Mouse (Mus musculus) stomach, postnatal 0 days (tissue): ENCODE measurements at regions not wholly inside any gene's neighbourhood (a gene's known extent, or its start where the extent isn't known, plus 50 kb on each side); places are given as distances from the start of the nearest gene placed in this dataset.

ENCODE experiments used
- CTCF ChIP-seq: IDR thresholded peaks from 2 replicates; pipeline ENCODE4 v1.5.1; 2016; ENCODE audit warnings: antibody characterized with exemption, low read depth, mild to moderate bottlenecking, moderate library complexity
- EP300 ChIP-seq: optimal IDR thresholded peaks from 2 replicates; pipeline ENCODE3; 2016; ENCODE audit warnings: antibody characterized with exemption

DNA sequence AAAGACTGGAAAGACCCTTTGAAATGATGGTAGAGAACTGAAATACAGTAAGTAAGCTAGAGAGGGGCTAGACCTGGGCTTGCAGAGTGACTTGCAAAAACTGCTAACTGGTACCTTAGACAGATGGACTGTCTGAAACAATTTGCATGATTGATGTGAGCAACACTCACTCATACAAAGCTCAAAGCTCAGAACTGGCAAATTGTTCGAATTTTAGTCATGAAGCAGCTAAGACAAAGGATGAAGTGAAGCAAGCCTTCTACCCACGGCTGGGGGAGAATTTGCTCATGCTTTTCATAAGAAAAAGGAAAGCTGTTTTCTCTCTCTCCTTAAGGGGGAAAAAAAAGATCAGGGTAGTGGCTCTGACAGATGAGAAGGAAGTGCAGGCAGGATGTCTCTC is 64.5 kb downstream of the Rgs2 start:
- TF ChIP-seq CTCF (no peak), EP300 (no peak)
